Mouse (Mus musculus) embryonic facial prominence, embryonic 13.5 days (tissue): Measurements from ENCODE around the gene Rngtt. TPM values are rescaled to one million over a fixed set of nuclear protein-coding genes. Genes with fewer than 3 reads are reported as not detected.
A peak's percentile ranks its signal among the peaks of the same experiment; 100 is the strongest.

Experiments used
- ATAC-seq: fragments of 200-750 bp; cut with Nextera tagmentation; 2 replicates; pipeline ENCODE4 v1.8.0; 2017; ENCODE audit warnings: low read depth; ENCODE audit not compliant: insufficient number of reproducible peaks, insufficient read depth, low FRiP score, low TSS enrichment
- H3K27ac ChIP-seq: fragments of 300-500 bp; sonication (generic); 2 replicates; pipeline ENCODE4 v1.5.1; 2015; ENCODE audit warnings: moderate library complexity, mild to moderate bottlenecking, inconsistent platforms
- H3K27me3 ChIP-seq: fragments of 300-500 bp; sonication (generic); 2 replicates; pipeline ENCODE4 v1.6.1; 2015; ENCODE audit warnings: mild to moderate bottlenecking, inconsistent platforms
- H3K36me3 ChIP-seq: fragments of 300-500 bp; sonication (generic); 2 replicates; pipeline ENCODE4 v1.6.1; 2015; ENCODE audit warnings: mild to moderate bottlenecking, inconsistent platforms
- H3K4me1 ChIP-seq: fragments of 300-500 bp; sonication (generic); 2 replicates; pipeline ENCODE4 v1.6.1; 2015; ENCODE audit warnings: inconsistent platforms
- H3K4me2 ChIP-seq: fragments of 300-500 bp; sonication (generic); 2 replicates; pipeline ENCODE4 v1.6.1; 2015; ENCODE audit warnings: moderate library complexity, mild to moderate bottlenecking, inconsistent platforms
- H3K4me3 ChIP-seq: fragments of 300-500 bp; sonication (generic); 2 replicates; pipeline ENCODE4 v1.5.1; 2015; ENCODE audit warnings: mild to moderate bottlenecking, inconsistent platforms
- H3K9ac ChIP-seq: fragments of 300-500 bp; sonication (generic); 2 replicates; pipeline ENCODE4 v1.6.1; 2015; ENCODE audit warnings: mild to moderate bottlenecking, inconsistent platforms
- H3K9me3 ChIP-seq: fragments of 300-500 bp; sonication (generic); 2 replicates; pipeline ENCODE4 v1.6.1; 2016; ENCODE audit warnings: inconsistent platforms
- WGBS: fragments of 180-500 bp; shearing (Covaris S2); methylation state at CpG from one replicate; pipeline ENCODE4 v1.1.7; 2015; ENCODE audit warnings: mixed read lengths; 5-methylcytosine and 5-hydroxymethylcytosine counted together
- polyA plus RNA-seq: library from polyadenylated mRNA; unstranded; fragments of >200 nt; fragmentation: Nextera tagmentation; extraction: Ambion mirVana; gene quantifications from 2 replicates; pipeline ENCODE4 v1.2.1, GENCODE M21; 2015

Gene Rngtt
- polyA plus RNA-seq, 1 experiment from 2014 or later = 30.8 TPM

DNA sequence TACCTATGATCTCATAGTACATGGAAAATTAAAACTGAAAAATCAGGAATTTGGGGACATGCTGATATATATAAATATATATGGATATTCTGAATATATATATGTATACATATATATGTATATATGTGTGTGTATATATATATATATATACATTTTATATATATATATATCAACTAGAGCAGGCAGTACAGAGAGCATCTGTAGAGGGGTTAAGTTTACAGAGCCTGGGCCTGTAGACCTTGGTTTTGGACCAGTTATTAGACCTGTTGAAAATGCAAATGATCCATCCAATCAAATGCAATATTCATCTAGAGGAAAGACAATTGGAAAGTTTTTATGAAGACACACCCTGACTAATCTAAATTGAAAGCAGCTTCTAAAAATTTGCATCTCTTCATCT, 187.5 kb downstream of the Rngtt start:
- Histone ChIP-seq H3K4me2 (no peak overlapping the region), H3K36me3 (peaks cover 14% of the 10 kb centered on the region), H3K27me3 (no peaks in the 10 kb centered on the region), H3K9ac (no peak overlapping the region), H3K4me1 (no peaks in the 10 kb centered on the region), H3K9me3 (no peaks in the 10 kb centered on the region), H3K27ac (no peak overlapping the region), H3K4me3 (no peak overlapping the region)
- ATAC-seq = no peak

DNA sequence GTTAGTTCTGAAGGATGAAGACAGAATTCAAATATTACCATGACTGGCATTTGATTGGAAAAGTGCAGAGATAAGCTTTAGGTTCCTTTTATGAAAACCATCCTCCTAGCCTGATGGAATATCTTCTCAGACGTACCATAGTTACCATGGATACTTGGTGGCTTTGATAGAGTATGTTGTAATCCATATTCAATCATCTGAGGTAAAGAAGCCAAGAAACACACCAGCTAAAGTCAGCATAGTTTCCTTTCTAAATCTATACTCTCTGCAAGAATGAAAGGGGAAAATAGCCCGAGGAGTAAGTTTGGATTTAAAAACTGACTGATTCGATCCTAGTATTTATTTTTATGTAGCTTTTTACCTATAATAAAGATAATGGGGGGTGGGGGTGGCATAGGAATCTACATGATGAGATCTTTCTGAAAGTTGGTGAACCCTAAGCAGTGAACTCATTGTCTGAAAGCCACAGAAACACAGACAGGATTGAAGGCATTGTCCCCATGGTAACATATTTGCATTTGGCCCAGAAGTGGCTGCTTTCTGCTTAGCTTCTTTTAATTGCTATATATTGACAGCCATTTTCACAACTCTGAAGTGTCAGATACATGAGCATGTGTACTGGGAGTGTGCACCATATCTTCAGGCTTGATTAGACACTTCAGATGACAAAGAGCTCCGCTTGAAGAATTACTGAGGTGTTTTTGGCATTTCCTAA, 188.2 kb downstream of the Rngtt start:
- peaks cover 18% of the 10 kb centered on the region for H3K36me3 ChIP-seq
- no peaks in the 10 kb centered on the region for H3K9me3 ChIP-seq
- H3K4me3 ChIP-seq = no peak overlapping the region
- 76% methylated on average over 4 of the region's 4 CpGs for WGBS
- H3K4me2 ChIP-seq = no peak overlapping the region
- ATAC-seq = no peak
- no peak overlapping the region for H3K27ac ChIP-seq
- H3K27me3 ChIP-seq = no peaks in the 10 kb centered on the region
- no peak overlapping the region for H3K9ac ChIP-seq
- no peaks in the 10 kb centered on the region for H3K4me1 ChIP-seq

GRCm38 (mm10) chr4:33506638-33507037, 196.5 kb downstream of the Rngtt start:
- ATAC-seq = no peak
- Histone ChIP-seq H3K36me3 (peaks cover 22% of the 10 kb centered on the region), H3K27me3 (no peaks in the 10 kb centered on the region)

GRCm38 (mm10) chr4:33510544-33510943, 200.4 kb downstream of the Rngtt start:
- WGBS = 84% methylated on average over 10 of the region's 10 CpGs

More at GRCm38 (mm10) chr4:33506638-33507037, 196.5 kb downstream of the Rngtt start:
- Histone ChIP-seq H3K4me2 (no peak overlapping the region), H3K4me3 (no peak overlapping the region), H3K9me3 (no peaks in the 10 kb centered on the region), H3K27ac (no peak overlapping the region), H3K9ac (no peak overlapping the region), H3K4me1 (no peaks in the 10 kb centered on the region)

DNA sequence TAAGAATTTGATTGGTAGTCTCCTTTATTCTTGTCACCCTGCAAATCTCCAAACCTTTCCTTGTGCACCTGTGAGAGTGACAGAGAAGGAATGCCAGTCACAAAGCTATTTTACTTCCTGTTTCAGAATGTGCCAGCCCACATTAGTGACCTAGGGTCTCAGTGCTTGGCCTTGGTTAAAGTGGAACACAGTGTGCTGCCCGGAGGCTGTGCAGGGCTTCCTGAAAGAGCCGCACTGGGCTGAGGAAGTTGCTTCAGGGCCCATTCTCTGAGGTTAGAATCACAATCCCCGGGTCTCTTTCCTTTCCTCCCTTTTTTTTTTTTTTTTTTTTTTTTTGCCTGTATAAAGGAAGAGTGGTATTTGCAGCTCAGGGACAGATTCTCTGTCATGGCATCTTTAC, 203.3 kb downstream of the Rngtt start:
- no peak overlapping the region for H3K4me2 ChIP-seq
- no peaks in the 10 kb centered on the region for H3K4me1 ChIP-seq
- no peaks in the 10 kb centered on the region for H3K9me3 ChIP-seq
- H3K27ac ChIP-seq = no peak overlapping the region
- H3K9ac ChIP-seq = no peak overlapping the region
- 35% methylated on average over 3 of the region's 3 CpGs for WGBS
- H3K4me3 ChIP-seq = no peak overlapping the region
- H3K36me3 ChIP-seq = no peaks in the 10 kb centered on the region
- no peaks in the 10 kb centered on the region for H3K27me3 ChIP-seq
- no peak for ATAC-seq

More at GRCm38 (mm10) chr4:33510544-33510943, 200.4 kb downstream of the Rngtt start:
- Histone ChIP-seq H3K9me3 (no peaks in the 10 kb centered on the region), H3K4me2 (no peak overlapping the region), H3K4me3 (no peak overlapping the region), H3K27ac (no peak overlapping the region), H3K36me3 (0 out of 2 replicates have a peak, but pooled peaks cover 4% of the 10 kb centered on the region), H3K4me1 (no peaks in the 10 kb centered on the region), H3K27me3 (no peaks in the 10 kb centered on the region), H3K9ac (no peak overlapping the region)
- no peak for ATAC-seq

DNA sequence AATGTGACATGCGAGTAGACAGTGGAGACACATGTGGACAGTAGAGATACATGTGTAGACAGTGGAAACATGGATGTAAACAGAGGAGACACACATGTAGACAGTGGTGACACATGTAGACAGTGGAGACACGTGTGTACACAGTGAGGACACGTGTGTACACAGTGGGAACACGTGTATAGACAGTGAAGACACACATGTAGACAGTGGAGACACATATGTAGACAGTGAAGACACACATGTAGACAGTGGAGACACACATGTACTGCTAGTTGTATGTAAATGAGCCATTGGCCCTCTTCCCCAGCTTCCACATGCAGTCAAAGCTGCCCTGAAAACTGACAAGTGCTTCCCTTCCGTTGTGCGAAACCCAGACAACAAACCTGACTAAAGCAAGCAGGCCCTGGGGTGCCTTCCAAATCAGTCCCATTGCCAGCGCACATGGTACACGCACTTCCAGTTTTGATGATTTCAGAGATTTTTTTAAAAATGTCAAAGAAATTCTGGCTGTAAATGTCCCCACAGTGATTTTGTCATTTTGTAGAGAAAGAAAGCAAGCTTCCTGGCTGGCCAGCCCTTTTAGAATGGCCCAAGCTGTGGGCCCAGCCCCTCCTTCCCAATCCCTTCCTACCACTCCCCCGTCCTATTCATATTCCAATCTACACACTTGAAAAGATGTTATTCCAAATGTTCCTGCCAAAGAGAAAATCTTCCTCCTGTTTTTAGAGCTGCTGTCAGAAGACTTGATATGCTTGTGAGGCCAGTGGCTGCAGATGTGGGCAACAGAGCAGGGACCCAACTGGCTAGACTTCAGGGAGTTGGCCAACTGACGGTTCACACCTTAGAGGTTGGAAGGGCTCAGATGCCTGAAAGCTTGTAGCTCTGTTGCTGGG, 204.2 kb downstream of the Rngtt start:
- H3K4me1 ChIP-seq = no peaks in the 10 kb centered on the region
- 84% methylated on average over 10 of the region's 10 CpGs for WGBS
- no peak overlapping the region for H3K4me3 ChIP-seq
- no peak overlapping the region for H3K4me2 ChIP-seq
- no peak for ATAC-seq
- H3K27ac ChIP-seq = no peak overlapping the region
- H3K36me3 ChIP-seq = no peaks in the 10 kb centered on the region
- H3K27me3 ChIP-seq = no peaks in the 10 kb centered on the region
- H3K9me3 ChIP-seq = no peaks in the 10 kb centered on the region
- H3K9ac ChIP-seq = no peak overlapping the region

GRCm38 (mm10) chr4:33520196-33520595, 210.1 kb downstream of the Rngtt start:
- Histone ChIP-seq H3K9me3 (no peaks in the 10 kb centered on the region), H3K36me3 (no peaks in the 10 kb centered on the region), H3K4me3 (no peak overlapping the region), H3K4me2 (no peak overlapping the region), H3K27me3 (no peaks in the 10 kb centered on the region), H3K9ac (no peak overlapping the region), H3K4me1 (no peaks in the 10 kb centered on the region), H3K27ac (no peak overlapping the region)
- 87% methylated on average over 7 of the region's 7 CpGs for WGBS
- ATAC-seq = no peak

DNA sequence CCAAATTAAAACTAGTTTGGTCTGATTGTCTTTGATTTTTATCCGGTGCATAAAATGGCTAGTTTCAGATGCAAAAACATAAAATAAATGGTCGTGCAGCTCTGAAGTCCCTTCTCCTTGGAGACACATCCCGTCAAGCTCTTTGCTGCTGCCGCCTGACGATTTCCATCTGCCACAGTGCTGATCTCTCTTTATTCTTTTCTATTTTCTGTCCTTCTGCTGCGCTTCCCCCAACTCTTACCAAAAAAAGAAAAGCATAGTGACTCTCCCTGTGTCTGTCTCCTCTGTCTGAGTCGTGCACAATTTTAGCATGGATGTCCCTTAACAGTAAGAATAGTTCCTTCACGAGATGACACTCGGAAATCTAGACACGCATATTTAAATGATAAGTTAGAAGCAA, 210.8 kb downstream of the Rngtt start:
- no peak overlapping the region for H3K27ac ChIP-seq
- no peak overlapping the region for H3K4me2 ChIP-seq
- H3K27me3 ChIP-seq = no peaks in the 10 kb centered on the region
- no peak overlapping the region for H3K4me3 ChIP-seq
- no peaks in the 10 kb centered on the region for H3K4me1 ChIP-seq
- ATAC-seq = no peak
- H3K9ac ChIP-seq = no peak overlapping the region
- H3K9me3 ChIP-seq = no peaks in the 10 kb centered on the region
- H3K36me3 ChIP-seq = no peaks in the 10 kb centered on the region
- 68% methylated on average over 10 of the region's 10 CpGs for WGBS

- Histone ChIP-seq H3K9me3 (no peaks in the 10 kb centered on the region), H3K27ac (no peak overlapping the region), H3K4me1 (no peaks in the 10 kb centered on the region), H3K4me2 (no peak overlapping the region), H3K27me3 (no peaks in the 10 kb centered on the region), H3K4me3 (no peak overlapping the region), H3K9ac (no peak overlapping the region), H3K36me3 (no peaks in the 10 kb centered on the region)
- 88% methylated on average over 3 of the region's 3 CpGs for WGBS
- no peak for ATAC-seq
Measured at GRCm38 (mm10) chr4:33523774-33524173, 213.7 kb downstream of the Rngtt start.

- H3K9me3 ChIP-seq = no peaks in the 10 kb centered on the region
- H3K4me1 ChIP-seq = no peaks in the 10 kb centered on the region
- H3K27ac ChIP-seq = no peak overlapping the region
- no peaks in the 10 kb centered on the region for H3K27me3 ChIP-seq
- WGBS = 90% methylated on average over 10 of the region's 10 CpGs
- 0 out of 2 replicates have a peak, but pooled peaks have one; percentile 3 for ATAC-seq
- no peak overlapping the region for H3K9ac ChIP-seq
- no peaks in the 10 kb centered on the region for H3K36me3 ChIP-seq
- H3K4me2 ChIP-seq = no peak overlapping the region
- H3K4me3 ChIP-seq = no peak overlapping the region
Measured at GRCm38 (mm10) chr4:33524481-33525141, 214.5 kb downstream of the Rngtt start.

- H3K27me3 ChIP-seq = no peaks in the 10 kb centered on the region
- no peak overlapping the region for H3K27ac ChIP-seq
- no peak overlapping the region for H3K4me3 ChIP-seq
- WGBS = 97% methylated on average over 4 of the region's 4 CpGs
- no peak for ATAC-seq
- H3K9ac ChIP-seq = no peak overlapping the region
- H3K36me3 ChIP-seq = no peaks in the 10 kb centered on the region
- H3K9me3 ChIP-seq = no peaks in the 10 kb centered on the region
- H3K4me1 ChIP-seq = no peaks in the 10 kb centered on the region
- H3K4me2 ChIP-seq = no peak overlapping the region
Measured at GRCm38 (mm10) chr4:33525272-33525671, 215.2 kb downstream of the Rngtt start.
